Mouse (Mus musculus) CD8-positive naive resting alpha-beta T cell, adult 2 months (primary cell): ENCODE measurements at regions not wholly inside any gene's neighbourhood (a gene's known extent, or its start where the extent isn't known, plus 50 kb on each side); places are given as distances from the start of the nearest gene placed in this dataset.

Experiments
- DNase-seq, 2 experiments: peaks; one replicate each; pipeline ENCODE4 v3.0.0; 2022; ENCODE audit warnings: low read depth in 2 of 2, low spot score in 2 of 2

- DNase-seq, result no peak
Measured at GRCm38 (mm10) chr6:31106856-31107359, 148.0 kb upstream of the Klf14 start.

GRCm38 (mm10) chr6:31107360-31107759 lies 148.5 kb upstream of the Klf14 start:
- DNase-seq, result no peak

GRCm38 (mm10) chr6:31107916-31108685 lies 149.2 kb upstream of the Klf14 start:
- no peak for DNase-seq

GRCm38 (mm10) chr6:31109604-31110003 lies 150.7 kb upstream of the Klf14 start:
- DNase-seq, result no peak

- no peak for DNase-seq
Measured at GRCm38 (mm10) chr6:31112293-31113077, 153.6 kb upstream of the Klf14 start.

DNA sequence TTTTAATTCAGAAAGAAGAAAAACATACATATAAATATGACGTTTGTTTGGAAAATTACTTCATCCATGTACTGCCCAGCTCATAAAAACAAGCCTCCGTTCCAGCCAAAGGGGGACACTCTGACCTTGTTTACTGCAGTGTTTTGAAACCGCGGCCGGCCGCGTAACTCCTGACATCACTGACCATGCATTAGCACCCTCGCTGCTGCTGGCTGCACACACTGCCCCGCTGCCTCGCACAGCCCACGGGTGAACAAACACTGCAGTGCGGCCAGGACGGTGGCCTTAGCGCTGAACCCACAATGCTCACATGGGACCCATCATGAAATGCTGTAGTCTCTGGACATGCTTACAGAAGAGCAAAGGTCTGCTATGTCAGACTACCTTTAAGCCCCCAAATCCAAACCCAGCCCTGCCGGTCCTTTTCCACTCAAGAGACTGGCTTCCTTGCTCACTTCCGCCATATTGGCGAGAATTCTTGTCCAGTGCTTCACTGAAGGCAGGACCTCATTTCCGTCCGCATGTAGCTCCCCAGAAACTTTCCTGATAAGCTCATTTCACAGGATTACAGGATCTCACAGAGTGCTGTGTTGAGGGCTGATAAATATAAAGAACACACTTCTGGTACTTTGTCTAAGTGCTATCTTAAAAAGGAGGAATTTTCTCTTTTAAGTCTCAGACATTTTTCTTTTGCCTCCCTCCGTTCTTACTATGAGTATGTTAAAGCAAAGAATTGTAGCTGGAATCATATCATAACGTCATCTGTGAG lies 154.9 kb upstream of the Klf14 start:
- DNase-seq, result no peak

- DNase-seq, result peak in 1 of 2 experiments; percentile 46
Measured at GRCm38 (mm10) chr6:31114336-31115335, 155.8 kb upstream of the Klf14 start.

GRCm38 (mm10) chr6:31115566-31115965 lies 156.7 kb upstream of the Klf14 start:
- no peak for DNase-seq

GRCm38 (mm10) chr6:31116365-31116764 lies 157.5 kb upstream of the Klf14 start:
- DNase-seq, result no peak

DNA sequence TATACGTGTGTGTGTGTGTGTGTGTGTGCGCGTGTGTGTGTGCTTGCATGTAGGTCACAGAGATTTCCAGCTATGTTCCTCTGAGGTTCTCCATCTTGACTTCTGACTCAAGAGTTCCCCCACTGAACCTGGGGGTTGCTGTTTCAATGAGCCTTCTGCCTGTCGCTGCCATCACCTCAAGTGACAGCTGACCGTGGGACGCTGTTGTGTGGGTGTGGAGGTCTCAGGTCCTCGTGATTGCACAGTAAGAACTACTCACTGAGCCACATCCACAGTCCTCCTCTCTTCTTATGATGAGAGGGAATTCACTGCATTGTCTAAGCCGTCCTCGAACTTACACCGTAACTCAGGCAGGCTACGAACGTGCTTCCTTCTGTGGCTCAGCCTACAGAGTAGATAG lies 158.8 kb upstream of the Klf14 start:
- no peak for DNase-seq

DNA sequence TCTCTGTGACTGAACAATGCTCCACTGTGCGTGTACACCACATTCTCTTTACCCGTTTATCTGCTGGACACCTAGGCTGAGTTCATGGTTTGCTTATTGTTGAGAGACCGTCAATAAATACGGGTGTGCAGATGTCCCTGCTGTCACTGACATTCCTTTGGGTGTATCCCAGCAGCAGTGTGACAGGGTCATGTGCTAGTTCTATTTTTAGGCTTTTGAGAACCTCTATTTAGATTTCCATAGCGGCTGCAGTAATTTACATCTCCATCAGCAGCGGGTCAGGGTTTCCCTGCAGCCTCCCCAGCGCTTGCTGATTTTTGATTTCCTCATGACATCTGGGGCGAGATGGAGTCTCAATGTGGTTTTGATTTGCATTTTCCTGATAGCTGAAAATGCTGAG lies 162.1 kb upstream of the Klf14 start:
- no peak for DNase-seq

DNA sequence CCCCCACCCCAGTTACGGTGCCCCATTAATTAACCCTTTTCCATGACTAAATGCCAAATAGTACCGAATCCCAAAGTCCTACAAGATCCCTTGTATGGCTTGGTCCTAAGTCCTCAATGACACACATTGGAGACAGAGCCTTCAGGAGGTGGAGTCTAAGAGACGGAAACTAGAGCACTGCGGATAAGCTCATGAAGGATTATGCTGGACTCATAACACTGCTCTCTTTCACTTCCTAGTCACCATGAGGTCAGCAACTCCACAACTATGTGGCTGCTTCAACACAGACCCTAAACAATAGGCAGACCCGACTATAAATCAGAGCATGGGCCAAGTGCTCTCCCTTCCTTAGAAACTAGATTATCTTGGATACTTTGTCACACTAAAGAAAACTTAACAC lies 164.0 kb upstream of the Klf14 start:
- no peak for DNase-seq

DNA sequence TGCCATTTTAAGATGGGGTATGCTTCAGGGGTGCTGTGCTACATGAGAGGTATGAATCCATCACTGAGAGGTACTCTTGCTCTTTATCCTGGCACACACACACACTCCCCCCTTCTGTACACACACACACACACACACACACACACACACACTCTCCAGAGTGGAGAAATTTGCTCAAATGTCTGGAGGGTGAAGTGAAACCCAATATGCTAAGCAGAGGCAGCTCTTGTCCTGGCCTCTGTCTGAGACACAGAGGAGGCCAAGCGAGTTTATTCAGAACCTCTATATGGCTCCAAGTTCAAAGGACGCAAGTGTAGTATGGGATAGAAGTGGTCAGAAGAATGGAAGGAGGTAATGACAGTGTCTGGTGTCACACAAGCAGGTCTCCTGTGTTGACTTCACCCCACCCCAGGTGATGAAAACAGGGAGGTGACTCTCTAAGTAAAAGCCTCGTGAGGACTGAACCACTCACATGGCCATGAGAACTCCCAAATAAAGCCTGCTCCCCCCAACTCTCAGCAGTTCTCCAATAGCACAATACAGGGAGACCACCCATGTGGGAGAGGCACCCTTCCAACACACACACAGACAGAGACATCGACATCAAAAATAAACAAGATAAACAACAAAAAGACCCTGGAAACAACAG lies 164.6 kb upstream of the Klf14 start:
- no peak for DNase-seq

DNA sequence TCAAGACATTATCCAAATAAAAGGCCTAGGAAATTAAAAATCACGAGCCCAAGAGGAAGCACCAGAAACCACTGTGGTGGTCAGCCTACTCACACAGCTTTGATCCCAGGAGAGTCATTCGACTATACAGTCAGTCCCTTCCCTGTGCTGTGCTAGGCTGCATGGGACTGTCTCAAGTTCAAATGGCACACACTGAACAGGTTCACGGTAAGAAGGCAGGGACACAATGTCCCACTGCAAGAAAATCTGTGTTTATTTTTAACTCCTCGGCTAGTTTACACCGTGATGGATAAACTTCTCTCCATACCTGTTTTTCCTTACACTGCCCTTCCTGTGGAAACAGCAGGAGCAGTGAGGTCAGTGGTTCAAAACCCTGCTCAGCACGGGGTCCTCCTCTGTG lies 165.2 kb upstream of the Klf14 start:
- DNase-seq, result no peak

GRCm38 (mm10) chr6:31124872-31125271 lies 166.0 kb upstream of the Klf14 start:
- no peak for DNase-seq

DNA sequence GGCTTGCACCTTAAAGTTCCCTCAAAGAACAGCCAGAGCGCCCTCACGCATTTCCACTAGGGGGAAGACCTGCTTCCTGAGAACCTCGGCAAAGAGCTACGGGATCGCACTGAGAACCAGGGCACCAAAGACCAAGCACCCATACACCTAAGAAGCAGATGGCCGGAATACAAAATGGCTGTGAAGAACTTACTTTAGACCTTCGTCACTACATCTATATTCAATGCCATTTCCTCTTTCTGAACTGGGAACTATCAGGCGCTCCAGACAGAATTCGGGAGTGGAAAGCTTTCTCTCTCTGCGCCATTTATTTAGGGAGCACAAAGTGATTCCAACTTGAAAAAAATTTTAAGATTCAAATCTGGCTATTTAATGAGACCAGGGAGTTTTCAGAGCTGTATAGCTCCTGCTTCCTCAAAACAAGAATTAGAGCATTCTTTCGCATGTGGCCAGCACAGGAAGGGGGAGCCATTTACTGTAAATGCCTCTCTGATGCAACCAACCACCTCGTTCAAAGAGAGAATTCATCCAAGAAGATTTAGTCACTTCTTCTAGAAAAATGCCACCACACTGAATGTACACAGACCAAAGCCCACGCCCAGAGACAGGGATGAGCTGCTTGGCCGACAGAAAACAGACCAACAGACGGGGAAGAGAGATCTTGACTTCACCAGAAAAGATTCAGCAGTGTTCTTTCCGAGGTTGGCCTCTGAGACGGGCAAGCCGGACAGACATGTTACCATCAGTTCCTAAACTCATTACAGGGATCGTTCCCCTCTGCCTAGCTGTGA lies 166.6 kb upstream of the Klf14 start:
- peak; percentile 40 to 54 for DNase-seq

DNA sequence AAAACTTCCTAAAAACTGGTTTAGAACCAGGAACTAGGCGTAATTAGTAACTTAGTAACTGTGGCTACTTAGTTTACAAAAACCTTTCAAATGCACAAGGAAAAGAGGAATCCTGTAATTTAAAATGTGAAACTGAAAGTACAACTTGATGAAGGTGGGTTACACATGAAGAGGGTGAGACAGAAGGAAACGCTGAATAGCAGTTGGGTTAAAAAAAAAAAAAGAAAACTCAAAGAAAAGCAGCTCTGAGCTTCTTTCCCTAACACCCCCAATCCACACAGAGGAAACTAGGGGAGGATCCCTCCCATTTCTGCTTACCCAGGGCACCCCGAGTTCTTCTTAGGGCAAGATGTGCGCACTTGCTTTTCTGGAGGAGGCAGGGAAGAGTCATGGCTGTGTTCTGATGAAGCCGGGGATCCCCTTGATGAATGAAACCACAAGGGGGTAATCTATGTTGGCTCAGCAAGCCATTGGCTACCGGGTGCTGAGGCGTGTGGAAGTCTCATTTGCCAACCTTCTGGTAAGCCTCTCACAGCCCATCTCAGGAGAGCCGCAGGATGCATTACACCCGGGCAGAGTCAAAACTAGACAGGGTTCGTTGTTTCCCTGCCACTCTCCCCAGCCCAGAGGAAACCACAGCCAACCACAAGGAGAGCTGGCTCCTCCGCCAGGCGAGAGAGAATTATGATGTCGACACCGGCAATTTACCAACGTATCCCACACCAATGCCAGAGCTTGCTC lies 167.4 kb upstream of the Klf14 start:
- DNase-seq, result peak; percentile 80 to 81

DNA sequence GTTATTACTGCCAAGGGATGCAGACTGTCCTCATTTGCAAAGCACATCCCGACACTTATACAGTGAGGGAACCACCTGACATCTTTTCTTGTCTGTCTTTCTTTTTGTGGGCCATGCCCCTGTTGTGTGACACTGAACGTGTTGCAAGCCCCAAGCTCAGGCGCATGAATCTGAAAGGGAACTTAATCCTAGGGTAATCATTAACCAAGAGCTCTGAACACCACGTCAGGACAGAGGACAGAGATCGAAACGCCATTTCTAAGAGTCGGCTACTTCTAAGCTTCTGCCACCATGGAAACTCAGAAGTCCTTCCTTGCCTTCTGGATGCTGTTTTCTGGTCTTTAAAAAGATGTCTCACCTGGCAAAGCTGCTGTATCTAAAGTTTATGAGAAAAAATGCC lies 170.3 kb upstream of the Klf14 start:
- no peak for DNase-seq
